Mouse (Mus musculus) neural tube, embryonic 13.5 days (tissue): ENCODE data around the gene Gja4. TPM values are rescaled to one million over a fixed set of nuclear protein-coding genes. Genes with fewer than 3 reads are reported as not detected.

Experiments
- ATAC-seq: fragments of 200-750 bp; cut with Nextera tagmentation; 2 replicates; pipeline ENCODE4 v1.8.0; 2017; ENCODE audit warnings: low read depth, mild to moderate bottlenecking, moderate TSS enrichment, moderate library complexity
- H3K27ac ChIP-seq: fragments of 300-500 bp; sonication (generic); replicated peaks from 2 replicates; pipeline ENCODE4 v1.5.1; 2015; ENCODE audit warnings: moderate library complexity, mild to moderate bottlenecking, inconsistent platforms
- H3K27me3 ChIP-seq: fragments of 300-500 bp; sonication (generic); 2 replicates; pipeline ENCODE4 v1.6.1; 2015; ENCODE audit warnings: mild to moderate bottlenecking, inconsistent platforms
- H3K36me3 ChIP-seq: fragments of 300-500 bp; sonication (generic); 2 replicates; pipeline ENCODE4 v1.6.1; 2015; ENCODE audit warnings: mild to moderate bottlenecking, inconsistent platforms
- H3K4me1 ChIP-seq: fragments of 300-500 bp; sonication (generic); replicated peaks from 2 replicates; pipeline ENCODE4 v1.6.1; 2015; ENCODE audit warnings: inconsistent platforms
- H3K4me2 ChIP-seq: fragments of 300-500 bp; sonication (generic); 2 replicates; pipeline ENCODE4 v1.6.1; 2015; ENCODE audit warnings: inconsistent platforms, mild to moderate bottlenecking, moderate library complexity
- H3K4me3 ChIP-seq: fragments of 300-500 bp; sonication (generic); 2 replicates; pipeline ENCODE4 v1.5.1; 2015; ENCODE audit warnings: mild to moderate bottlenecking, inconsistent platforms
- H3K9ac ChIP-seq: fragments of 300-500 bp; sonication (generic); 2 replicates; pipeline ENCODE4 v1.6.1; 2015; ENCODE audit warnings: moderate library complexity, mild to moderate bottlenecking, inconsistent platforms
- H3K9me3 ChIP-seq: fragments of 300-500 bp; sonication (generic); 2 replicates; pipeline ENCODE4 v1.6.1; 2016; ENCODE audit warnings: inconsistent platforms
- WGBS: fragments of 180-500 bp; shearing (Covaris S2); methylation state at CpG from one replicate; pipeline ENCODE4 v1.1.7; 2015; 5-methylcytosine and 5-hydroxymethylcytosine counted together
- polyA plus RNA-seq: library from polyadenylated mRNA; unstranded; fragments of >200 nt; fragmentation: Nextera tagmentation; extraction: Ambion mirVana; gene quantifications from 2 replicates; pipeline ENCODE4 v1.2.1, GENCODE M21; 2015

Gja4 gene
- polyA plus RNA-seq, 1 experiment from 2014 or later, result 22.9 TPM

GRCm38 (mm10) chr4:127278451-127279001 lies 35.3 kb downstream of the Gja4 start:
- no peak for ATAC-seq
- Histone ChIP-seq H3K27ac (0 out of 2 replicates have a peak overlapping the region, but pooled peaks have one; percentile 13), H3K9me3 (no peaks in the 10 kb centered on the region), H3K27me3 (no peaks in the 10 kb centered on the region), H3K4me3 (no peak overlapping the region), H3K36me3 (no peaks in the 10 kb centered on the region), H3K4me2 (no peak overlapping the region), H3K9ac (no peak overlapping the region), H3K4me1 (no peaks in the 10 kb centered on the region; the same call in 1 of the 2 replicates)
- 63% methylated on average over 9 of the region's 9 CpGs for WGBS

GRCm38 (mm10) chr4:127264183-127264554 lies 49.7 kb downstream of the Gja4 start:
- Histone ChIP-seq H3K27me3 (no peaks in the 10 kb centered on the region), H3K9ac (no peak overlapping the region), H3K4me2 (no peak overlapping the region), H3K27ac (no peak overlapping the region), H3K4me3 (no peak overlapping the region), H3K9me3 (no peaks in the 10 kb centered on the region), H3K4me1 (no peaks in the 10 kb centered on the region), H3K36me3 (no peaks in the 10 kb centered on the region)
- WGBS, result 57% methylated on average over 5 of the region's 5 CpGs
- ATAC-seq, result no peak

DNA sequence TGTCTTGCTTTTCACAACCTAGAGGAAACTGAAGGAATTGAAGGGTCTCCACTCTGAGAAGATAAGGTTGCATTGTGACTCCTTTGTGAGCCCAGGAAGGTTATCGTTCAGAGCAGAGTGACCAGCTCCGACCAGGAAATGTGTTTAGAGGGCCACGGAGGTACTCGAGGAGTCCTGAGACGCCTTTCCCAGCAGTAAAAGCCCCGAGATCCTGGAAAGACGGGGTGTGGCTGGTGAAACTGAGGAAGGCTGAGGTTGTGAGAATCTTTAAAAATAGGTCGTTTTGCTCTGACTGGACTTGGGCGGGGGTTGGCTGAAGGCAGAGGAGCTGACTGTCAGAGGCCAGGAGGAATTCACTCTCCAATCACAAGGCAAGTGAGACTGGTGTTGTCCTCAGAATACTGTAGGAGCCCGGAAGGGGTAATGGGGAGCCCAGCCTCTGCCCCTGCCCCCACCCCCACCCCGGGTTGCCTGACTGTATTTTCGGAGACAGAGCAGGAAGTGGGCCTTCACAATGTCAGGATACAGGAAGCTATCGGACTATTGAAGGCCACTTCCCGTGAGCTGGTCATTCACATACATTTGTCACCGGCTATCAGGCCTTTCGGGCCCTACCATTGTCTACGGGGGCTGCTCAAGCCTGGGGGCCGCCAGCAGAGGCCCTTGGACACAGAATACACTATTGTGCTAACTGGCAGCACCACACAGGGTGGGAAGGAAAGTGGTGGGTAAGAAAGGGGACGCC lies 50.2 kb downstream of the Gja4 start:
- Histone ChIP-seq H3K4me2 (no peak overlapping the region), H3K4me3 (no peak overlapping the region), H3K27me3 (no peaks in the 10 kb centered on the region), H3K9ac (no peak overlapping the region), H3K36me3 (no peaks in the 10 kb centered on the region), H3K4me1 (no peaks in the 10 kb centered on the region), H3K27ac (0 out of 2 replicates have a peak overlapping the region, but pooled peaks have one; percentile 46), H3K9me3 (no peaks in the 10 kb centered on the region)
- WGBS, result 62% methylated on average over 19 of the region's 19 CpGs
- no peak for ATAC-seq

DNA sequence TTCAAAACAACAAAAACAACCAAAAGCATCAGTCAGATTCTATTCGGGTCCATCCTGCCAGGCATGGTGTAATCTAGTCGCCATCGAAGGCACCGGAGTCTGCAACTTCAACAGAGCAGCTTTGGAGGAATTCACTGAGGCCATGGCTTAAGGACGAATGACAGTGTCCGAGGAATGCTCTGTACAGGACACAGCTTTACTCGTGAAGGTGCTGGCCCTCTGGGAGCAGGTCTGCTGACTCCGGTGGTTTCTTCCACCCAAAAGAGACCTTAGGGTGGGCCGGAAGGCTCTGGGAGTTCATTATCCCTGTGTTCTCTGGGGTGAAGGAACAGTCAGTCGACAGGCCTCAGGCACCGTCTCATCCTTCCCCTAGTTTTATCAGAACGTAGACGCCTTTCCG lies 52.2 kb downstream of the Gja4 start:
- Histone ChIP-seq H3K27me3 (no peaks in the 10 kb centered on the region), H3K9me3 (no peaks in the 10 kb centered on the region), H3K9ac (no peak overlapping the region), H3K27ac (no peak overlapping the region), H3K4me2 (no peak overlapping the region), H3K4me3 (no peak overlapping the region), H3K4me1 (no peaks in the 10 kb centered on the region), H3K36me3 (no peaks in the 10 kb centered on the region)
- ATAC-seq, result no peak
- 91% methylated on average over 14 of the region's 14 CpGs for WGBS

Other genes with a start within 250 kb of the Gja4 start
- gene Zmym6, start 236.7 kb downstream of the Gja4 start, polyA plus RNA-seq, result 27.9 and 29.2 TPM in 2 replicates
- gene Tmem35b, start 190.3 kb downstream of the Gja4 start, polyA plus RNA-seq, result 18.6 and 18.8 TPM in 2 replicates
- gene Dlgap3, start 144.8 kb downstream of the Gja4 start, polyA plus RNA-seq, result 12.3 and 13.4 TPM in 2 replicates
- gene Smim12, start 70.3 kb downstream of the Gja4 start, polyA plus RNA-seq, result 57.9 and 60.3 TPM in 2 replicates
- not detected in 2 replicates for gene Gjb3, start 16.8 kb upstream of the Gja4 start, polyA plus RNA-seq
- gene Gjb4, start 40.0 kb upstream of the Gja4 start, polyA plus RNA-seq, result not detected in 2 replicates
- gene Gjb5, start 44.1 kb upstream of the Gja4 start, polyA plus RNA-seq, result 0.22 and 0.45 TPM in 2 replicates